Mouse (Mus musculus): Measurements from ENCODE around the gene Phxr2.

The Phxr2 gene

DNA sequence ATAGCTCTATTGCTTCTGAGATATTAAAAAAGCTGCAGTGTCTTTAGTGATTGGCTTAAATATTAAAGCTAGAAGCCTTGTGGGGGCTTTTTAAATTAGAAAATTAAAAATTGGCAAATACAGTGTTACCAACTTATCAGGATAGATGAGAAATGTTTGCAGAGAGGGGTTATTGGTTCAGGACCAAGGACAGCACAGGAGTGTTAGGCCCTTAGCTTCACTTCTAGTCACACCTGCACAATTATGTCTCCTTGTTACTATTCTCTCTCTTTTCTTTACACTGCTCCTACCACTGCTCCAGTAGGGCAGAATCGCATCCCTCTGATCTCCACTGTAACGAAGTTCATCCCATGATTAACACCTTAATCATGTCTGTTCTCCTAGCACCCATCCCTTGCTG is 31.0 kb downstream of the Phxr2 start:
- DNase-seq (ENCODE audit: low read depth, low spot score): no peak

DNA sequence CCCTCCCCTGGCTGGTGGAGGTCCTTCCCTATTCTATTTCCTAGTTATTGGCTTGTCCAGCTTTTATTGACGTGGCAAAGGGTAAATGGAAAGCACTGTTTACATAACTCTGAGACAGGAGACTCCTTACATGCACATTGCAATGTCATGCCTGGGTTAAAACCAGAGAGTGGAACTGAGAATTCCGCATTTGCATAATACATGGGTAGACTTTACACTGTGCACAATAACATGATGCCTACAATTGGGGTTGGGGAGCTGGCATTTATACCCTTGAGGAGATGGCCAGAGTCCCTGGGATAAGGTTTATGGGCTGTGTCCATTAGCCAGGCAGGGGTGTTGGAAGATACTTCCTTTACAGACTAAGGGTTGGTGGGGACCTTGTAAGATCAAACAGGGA is 32.8 kb downstream of the Phxr2 start:
- no peak for DNase-seq (ENCODE audit: low read depth, low spot score)

DNA sequence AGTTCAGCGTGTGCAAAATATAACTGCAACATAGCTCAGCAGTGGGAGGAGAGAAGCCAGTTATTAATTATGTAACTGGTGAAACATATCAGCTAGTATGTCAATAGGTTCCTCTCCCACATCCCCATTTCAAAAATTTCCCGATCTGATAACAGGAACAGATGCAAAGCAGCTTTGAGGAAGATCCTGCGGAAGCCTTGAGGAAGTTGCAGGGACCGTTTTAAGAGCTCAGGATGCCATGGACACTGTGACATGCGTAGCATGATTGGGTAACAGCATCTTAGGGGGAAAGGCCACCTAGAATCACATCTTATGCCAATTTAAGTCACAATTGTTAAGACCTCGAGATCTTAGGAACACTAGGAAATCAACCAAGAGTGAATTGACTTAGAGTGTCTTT is 36.2 kb downstream of the Phxr2 start:
- DNase-seq (ENCODE audit: low read depth, low spot score): no peak

GRCm38 (mm10) chr10:99086029-99086428 is 40.1 kb downstream of the Phxr2 start:
- no peak for DNase-seq (ENCODE audit: low read depth, low spot score)

DNA sequence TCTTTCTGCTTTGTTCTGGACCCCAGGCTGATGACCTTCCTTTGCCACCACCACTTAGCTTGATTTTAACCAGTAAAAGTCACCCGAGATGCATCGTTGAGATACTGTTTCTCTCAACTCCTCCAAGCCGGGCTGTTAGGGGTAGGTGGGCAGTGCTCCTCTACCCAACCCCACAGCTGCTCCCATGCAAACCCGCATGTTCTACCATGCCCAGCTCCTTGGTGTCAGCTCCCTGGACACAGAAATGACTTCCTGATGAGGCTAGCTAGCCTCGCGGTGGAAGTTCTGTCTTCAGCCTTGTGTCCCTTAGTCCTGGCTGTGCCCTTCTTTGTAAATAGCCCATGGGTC is 40.9 kb downstream of the Phxr2 start:
- no peak for DNase-seq (ENCODE audit: low read depth, low spot score)

- DNase-seq (ENCODE audit: low read depth, low spot score): peak; percentile 84
Measured at GRCm38 (mm10) chr10:99084397-99085239, 41.5 kb downstream of the Phxr2 start.

GRCm38 (mm10) chr10:99083431-99084003 is 42.6 kb downstream of the Phxr2 start:
- no peak for DNase-seq (ENCODE audit: low read depth, low spot score)

GRCm38 (mm10) chr10:99081569-99081990 is 44.5 kb downstream of the Phxr2 start:
- DNase-seq (ENCODE audit: low read depth, low spot score): no peak

DNA sequence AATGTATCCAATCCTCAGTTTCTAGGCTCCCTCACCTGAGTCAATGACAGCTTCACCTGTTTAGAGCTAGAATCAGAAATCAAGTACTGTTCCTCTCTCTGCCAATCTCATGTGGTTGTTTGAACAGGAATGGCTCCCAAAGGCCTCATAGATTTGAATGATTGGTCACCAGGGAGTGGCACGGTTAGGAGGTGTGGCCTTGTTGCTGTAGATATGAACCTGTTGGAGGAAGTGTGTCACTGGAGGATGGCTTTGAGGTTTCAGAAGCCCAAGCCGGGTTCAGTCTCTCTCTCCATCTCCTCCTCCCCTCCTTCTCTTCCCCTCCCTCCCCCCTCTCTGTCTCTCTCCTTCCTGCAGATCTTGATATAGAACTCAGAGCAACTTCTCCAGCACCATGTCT is 47.5 kb downstream of the Phxr2 start:
- no peak for DNase-seq (ENCODE audit: low read depth, low spot score)

DNA sequence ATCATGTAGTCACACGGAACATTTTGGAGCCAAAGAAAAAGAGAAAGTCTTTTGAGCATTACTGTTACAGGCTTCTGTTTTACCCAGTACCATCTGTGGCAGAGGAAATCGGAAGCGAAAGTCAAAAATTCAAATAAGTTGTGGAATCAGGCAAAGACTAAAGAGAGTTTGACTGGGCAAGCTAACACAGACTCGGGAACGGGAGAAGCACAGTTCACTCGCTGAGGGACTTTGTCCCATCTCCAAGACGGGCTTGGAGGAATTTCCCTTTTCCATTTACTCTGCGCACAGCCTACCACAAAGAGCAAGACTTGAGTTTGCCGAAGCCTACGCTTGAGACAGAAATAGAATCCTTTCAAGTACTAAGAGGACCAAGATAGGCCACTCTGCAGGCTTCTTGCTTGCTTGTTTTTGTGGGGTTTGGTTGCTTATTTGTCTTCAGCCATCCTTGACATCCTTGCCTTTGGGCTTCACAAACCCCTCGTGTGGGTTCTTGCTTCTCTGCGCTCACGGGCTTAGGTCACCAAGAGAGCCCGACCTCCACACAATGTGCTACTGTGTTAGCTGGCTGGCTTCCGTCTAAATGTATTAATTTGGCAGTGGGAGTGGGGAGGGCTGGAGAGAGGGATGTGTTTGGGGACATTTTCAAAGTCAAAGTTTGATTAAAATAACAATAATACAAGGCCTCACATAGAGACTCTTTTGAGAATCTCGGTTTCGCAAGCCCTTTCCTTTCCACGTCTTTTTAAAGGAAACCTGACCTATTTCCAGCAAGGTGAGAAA is 49.8 kb downstream of the Phxr2 start:
- no peak for DNase-seq (ENCODE audit: low read depth, low spot score)

All from embryo, embryonic 11.5 days (tissue).